Mouse (Mus musculus) liver, postnatal 0 days (tissue): ENCODE results near the gene Pih1d2.

Experiments
- CTCF ChIP-seq: sonication (generic); IDR thresholded peaks from 2 replicates; pipeline ENCODE4 v1.5.1; 2016; ENCODE audit warnings: antibody characterized with exemption, low read depth
- EP300 ChIP-seq: IDR thresholded peaks from 2 replicates; pipeline ENCODE4 v1.6.1; 2016; ENCODE audit warnings: antibody characterized with exemption, low read depth, mild to moderate bottlenecking

GRCm38 (mm10) chr9:50632016-50632688, 15.0 kb downstream of the Pih1d2 start:
- no peak; the same call in 1 of the 2 replicates for TF ChIP-seq CTCF
- no peak for TF ChIP-seq EP300
